Mouse (Mus musculus) stomach, postnatal 0 days (tissue): ENCODE measurements around the gene Bend7. TPM values are rescaled to one million over a fixed set of nuclear protein-coding genes. Genes with fewer than 3 reads are reported as not detected.

Experiments used
- ATAC-seq: fragments of 200-750 bp; cut with Nextera tagmentation; 2 replicates; pipeline ENCODE4 v1.8.0; 2017; ENCODE audit not compliant: low FRiP score, low TSS enrichment
- DNase-seq: peaks from one replicate; pipeline ENCODE4 v3.0.0-alpha.2; 2016; ENCODE audit warnings: low spot score
- H3K27ac ChIP-seq: fragments of 300-500 bp; sonication (generic); replicated peaks from 2 replicates; pipeline ENCODE4 v1.5.1; 2014; ENCODE audit warnings: mild to moderate bottlenecking, control low read depth
- H3K27me3 ChIP-seq: fragments of 300-500 bp; sonication (generic); 2 replicates; pipeline ENCODE4 v1.6.1; 2014; ENCODE audit warnings: low read length; ENCODE audit not compliant: control insufficient read depth, insufficient read depth
- H3K36me3 ChIP-seq: fragments of 300-500 bp; sonication (generic); 2 replicates; pipeline ENCODE4 v1.6.1; 2014; ENCODE audit warnings: low read length, mixed read lengths; ENCODE audit not compliant: control insufficient read depth, insufficient read depth
- H3K4me1 ChIP-seq: fragments of 300-500 bp; sonication (generic); replicated peaks from 2 replicates; pipeline ENCODE4 v1.6.1; 2014; ENCODE audit warnings: antibody characterized with exemption; ENCODE audit not compliant: control insufficient read depth, insufficient read depth
- H3K4me2 ChIP-seq: fragments of 300-500 bp; sonication (generic); replicated peaks from 2 replicates; pipeline ENCODE4 v1.6.1; 2014; ENCODE audit warnings: low read depth, mild to moderate bottlenecking, control low read depth, moderate library complexity
- H3K4me3 ChIP-seq: fragments of 300-500 bp; sonication (generic); 2 replicates; pipeline ENCODE4 v1.5.1; 2014; ENCODE audit warnings: low read depth, low read length, control low read depth
- H3K9ac ChIP-seq: fragments of 300-500 bp; sonication (generic); 2 replicates; pipeline ENCODE4 v1.6.1; 2014; ENCODE audit warnings: mild to moderate bottlenecking, low read length, control low read depth, mixed read lengths
- H3K9me3 ChIP-seq: fragments of 300-500 bp; sonication (generic); 2 replicates; pipeline ENCODE4 v1.6.1; 2016; ENCODE audit warnings: low read length; ENCODE audit not compliant: control insufficient read depth
- CTCF ChIP-seq: IDR thresholded peaks from 2 replicates; pipeline ENCODE4 v1.5.1; 2016; ENCODE audit warnings: antibody characterized with exemption, low read depth, mild to moderate bottlenecking, moderate library complexity
- EP300 ChIP-seq: optimal IDR thresholded peaks from 2 replicates; pipeline ENCODE3; 2016; ENCODE audit warnings: antibody characterized with exemption
- WGBS: fragments of 180-500 bp; shearing (Covaris S2); extraction: QIAGEN DNeasy Blood & Tissue Kit; methylation state at CpG from one replicate; pipeline ENCODE4 v1.1.7; 2014; 5-methylcytosine and 5-hydroxymethylcytosine counted together
- polyA plus RNA-seq: library from polyadenylated mRNA; unstranded; fragments of >200 nt; fragmentation: Nextera tagmentation; extraction: Ambion mirVana; gene quantifications from 2 replicates; pipeline ENCODE4 v1.2.1, GENCODE M21; 2015

Bend7 gene
- polyA plus RNA-seq, 1 experiment from 2014 or later, result 4.4 TPM

GRCm38 (mm10) chr2:4770376-4770775 is 52.7 kb downstream of the Bend7 start:
- Histone ChIP-seq H3K4me1 (no peaks in the 10 kb centered on the region), H3K27ac (no peak overlapping the region), H3K4me3 (no peak overlapping the region), H3K9ac (no peak overlapping the region), H3K4me2 (no peak overlapping the region), H3K36me3 (no peaks in the 10 kb centered on the region), H3K9me3 (no peaks in the 10 kb centered on the region), H3K27me3 (no peaks in the 10 kb centered on the region)
- DNase-seq, result no peak
- no peak for TF ChIP-seq EP300
- no peak for TF ChIP-seq CTCF
- 88% methylated on average over 2 of the region's 2 CpGs for WGBS
- ATAC-seq, result no peak

DNA sequence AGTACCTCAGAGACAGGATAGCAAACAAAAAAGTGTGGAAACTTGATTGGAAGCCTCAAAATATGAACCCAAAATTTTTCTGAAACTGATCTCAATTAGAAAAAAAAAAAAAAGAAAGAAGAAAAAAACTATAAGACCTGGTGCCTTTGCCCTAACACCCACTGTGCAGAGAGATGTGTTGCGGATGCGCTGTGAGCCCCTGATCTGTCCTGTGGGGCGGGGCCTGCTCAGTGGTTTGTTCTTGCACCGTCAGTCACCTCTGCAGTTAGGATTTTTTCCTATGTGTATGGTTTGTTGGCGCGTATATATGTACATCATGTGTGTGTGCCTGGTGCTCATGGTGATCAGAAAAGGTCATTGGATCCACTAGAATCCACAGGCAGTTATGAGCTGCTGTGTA is 56.3 kb downstream of the Bend7 start:
- H3K36me3 ChIP-seq, result no peaks in the 10 kb centered on the region
- no peaks in the 10 kb centered on the region for H3K9me3 ChIP-seq
- ATAC-seq (no peak), DNase-seq (no peak)
- WGBS, result 94% methylated on average over 6 of the region's 6 CpGs
- no peak overlapping the region for H3K9ac ChIP-seq
- no peak overlapping the region for H3K27ac ChIP-seq
- TF ChIP-seq EP300, result no peak
- no peak for TF ChIP-seq CTCF
- H3K4me1 ChIP-seq, result no peaks in the 10 kb centered on the region
- no peak overlapping the region for H3K4me3 ChIP-seq
- H3K27me3 ChIP-seq, result no peaks in the 10 kb centered on the region
- no peak overlapping the region for H3K4me2 ChIP-seq

- H3K27me3 ChIP-seq, result no peaks in the 10 kb centered on the region
- no peak overlapping the region for H3K4me3 ChIP-seq
- WGBS, result 90% methylated on average over 8 of the region's 8 CpGs
- H3K36me3 ChIP-seq, result no peaks in the 10 kb centered on the region
- no peak for TF ChIP-seq CTCF
- no peaks in the 10 kb centered on the region for H3K9me3 ChIP-seq
- H3K27ac ChIP-seq, result no peak overlapping the region
- no peak overlapping the region for H3K4me2 ChIP-seq
- H3K4me1 ChIP-seq, result no peaks in the 10 kb centered on the region
- no peak overlapping the region for H3K9ac ChIP-seq
- ATAC-seq (no peak), DNase-seq (no peak)
Measured at GRCm38 (mm10) chr2:4777291-4777690, 59.7 kb downstream of the Bend7 start.

DNA sequence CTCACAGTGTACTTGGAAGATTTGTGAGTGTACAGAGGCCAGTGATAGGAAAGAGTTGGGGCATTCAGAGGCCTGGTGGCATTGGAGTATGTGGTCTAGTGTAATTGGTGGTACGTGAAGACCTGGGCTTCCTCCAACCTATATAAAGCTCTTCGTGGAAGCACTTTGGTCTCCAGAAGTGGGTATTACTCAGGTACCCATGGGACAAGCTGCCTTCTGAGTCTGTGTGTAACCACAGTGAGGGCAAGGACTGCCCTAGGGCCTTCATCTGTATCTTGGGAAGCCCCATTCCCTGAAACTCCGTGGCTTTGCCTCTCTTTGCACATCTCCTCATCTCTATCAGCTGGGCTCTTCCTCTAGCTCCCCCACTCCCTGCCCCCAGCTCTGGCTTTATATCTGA is 64.0 kb downstream of the Bend7 start:
- DNase-seq (no peak), ATAC-seq (no peak)
- TF ChIP-seq EP300 (no peak), CTCF (no peak)
- H3K4me3 ChIP-seq, result no peak overlapping the region
- H3K9ac ChIP-seq, result no peak overlapping the region
- no peaks in the 10 kb centered on the region for H3K36me3 ChIP-seq
- H3K4me2 ChIP-seq, result no peak overlapping the region
- no peaks in the 10 kb centered on the region for H3K9me3 ChIP-seq
- no peaks in the 10 kb centered on the region for H3K27me3 ChIP-seq
- no peaks in the 10 kb centered on the region for H3K4me1 ChIP-seq
- no peak overlapping the region for H3K27ac ChIP-seq
- 87% methylated on average over 3 of the region's 3 CpGs for WGBS

DNA sequence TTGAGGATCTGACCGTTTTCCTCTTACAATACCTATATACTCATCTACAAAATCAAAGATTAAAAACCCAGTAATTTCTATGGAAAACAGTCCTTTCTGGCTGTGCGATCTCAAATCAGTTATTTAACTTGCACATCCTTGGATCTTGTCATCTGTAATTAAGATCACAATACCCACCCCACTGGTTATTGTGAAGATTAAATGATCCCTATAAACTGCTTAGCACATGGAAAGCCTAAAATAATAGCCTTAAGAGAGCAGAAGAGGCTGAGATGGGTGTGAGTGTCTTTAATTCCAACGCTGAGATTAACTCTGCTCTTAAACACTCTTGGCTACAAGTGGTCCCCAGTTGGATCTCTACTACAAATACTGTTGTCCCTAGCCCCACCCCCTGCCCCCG is 64.8 kb downstream of the Bend7 start:
- no peak overlapping the region for H3K4me2 ChIP-seq
- ATAC-seq (no peak), DNase-seq (no peak)
- H3K27ac ChIP-seq, result no peak overlapping the region
- WGBS, result 75% methylated on average over 4 of the region's 4 CpGs
- H3K9me3 ChIP-seq, result no peaks in the 10 kb centered on the region
- no peaks in the 10 kb centered on the region for H3K4me1 ChIP-seq
- H3K4me3 ChIP-seq, result no peak overlapping the region
- no peak overlapping the region for H3K9ac ChIP-seq
- TF ChIP-seq CTCF (no peak), EP300 (no peak)
- no peaks in the 10 kb centered on the region for H3K36me3 ChIP-seq
- no peaks in the 10 kb centered on the region for H3K27me3 ChIP-seq

DNA sequence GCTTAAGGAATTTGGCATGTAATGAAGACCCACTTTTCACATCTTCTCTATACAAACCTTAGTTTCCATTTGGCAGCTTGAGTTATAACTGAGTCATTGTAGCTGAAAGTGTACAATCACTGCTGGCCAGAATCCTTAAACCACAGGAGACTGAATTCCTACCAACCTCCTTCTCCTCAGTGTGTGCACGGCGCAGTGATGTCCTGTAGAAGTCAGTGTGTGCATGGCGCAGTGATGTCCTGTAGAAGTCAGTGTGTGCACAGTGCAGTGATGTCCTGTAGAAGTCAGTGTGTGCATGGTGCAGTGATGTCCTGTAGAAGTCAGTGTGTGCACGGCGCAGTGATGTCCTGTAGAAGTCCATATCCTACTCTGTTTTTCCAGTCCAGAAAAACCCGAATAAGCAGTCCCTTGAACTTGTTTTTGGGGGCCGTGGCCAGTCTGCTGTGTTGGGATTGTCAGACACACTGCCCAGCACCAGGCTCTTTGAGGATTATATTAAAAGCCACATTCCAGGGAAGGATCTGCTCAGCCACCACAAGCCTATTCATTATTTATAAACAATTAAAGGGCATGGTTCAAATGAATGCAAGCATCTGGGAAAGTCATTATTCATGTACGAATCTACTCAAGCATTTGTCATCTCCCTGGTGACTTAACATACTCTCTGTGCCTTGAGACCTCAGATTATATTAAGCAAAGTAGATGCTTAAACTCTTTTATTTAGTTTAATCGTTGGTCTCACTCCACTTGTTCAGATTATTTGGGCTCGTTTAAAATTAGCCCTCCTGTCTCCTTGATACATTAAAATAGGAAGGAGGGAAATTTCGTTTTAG is 65.4 kb downstream of the Bend7 start:
- Histone ChIP-seq H3K36me3 (no peaks in the 10 kb centered on the region), H3K9ac (no peak overlapping the region), H3K27ac (no peak overlapping the region), H3K9me3 (no peaks in the 10 kb centered on the region), H3K27me3 (no peaks in the 10 kb centered on the region), H3K4me2 (no peak overlapping the region), H3K4me3 (no peak overlapping the region), H3K4me1 (no peaks in the 10 kb centered on the region)
- TF ChIP-seq CTCF (0 out of 2 replicates have a peak, but pooled peaks have one; percentile 1), EP300 (no peak)
- ATAC-seq (no peak), DNase-seq (no peak)
- WGBS, result 63% methylated on average over 11 of the region's 11 CpGs
